ENCODE assay signal across 23 mouse cellular contexts in the genomic region with DNA sequence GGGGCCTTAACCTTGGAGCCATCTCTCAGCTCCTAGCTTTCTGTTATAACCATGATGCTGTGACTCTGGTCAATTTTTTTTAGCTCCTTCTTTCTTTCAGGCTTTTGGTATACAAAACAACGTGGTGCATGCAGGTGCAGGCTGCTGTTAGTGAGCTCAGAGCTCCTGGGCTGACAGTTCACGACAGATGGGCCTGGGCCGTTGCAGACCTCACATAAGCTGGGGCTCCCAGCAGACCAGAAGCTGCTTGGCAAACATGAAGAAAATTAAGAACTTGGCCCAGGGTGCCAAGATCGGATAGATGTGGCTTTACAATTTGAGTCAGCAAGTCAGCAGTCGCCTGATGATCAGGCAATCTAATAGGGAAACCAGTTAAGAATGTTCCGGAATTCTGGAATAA.
"Had no signal": no experiment of that assay in that cellular context is flagged by ENCODE, and none has a peak within 500 bp of the region (broad histone marks: within the 10 kb centered on the region; RNA-seq: fewer than 3 reads in every experiment).

No protein-coding gene starts in this region.

- H3K9me3 ChIP-seq: heart, embryonic 13.5 days; heart, embryonic 15.5 days; kidney, embryonic 15.5 days; limb, embryonic 13.5 days; limb, embryonic 15.5 days; liver, embryonic 12.5 days had no signal

- H3K4me1 ChIP-seq: heart, embryonic 13.5 days; heart, embryonic 15.5 days; kidney, embryonic 15.5 days; limb, embryonic 13.5 days; limb, embryonic 15.5 days; liver, embryonic 12.5 days had no signal

- DNase-seq: gastrocnemius, postnatal 14 days; gastrocnemius, postnatal 36 days; heart, adult 11 months; heart, adult 2 months; heart, postnatal 14 days; heart, postnatal 36 days; kidney, adult 11 months; kidney, adult 9 months; kidney, postnatal 14 days; layer of hippocampus, adult 9-11 months; layer of hippocampus, postnatal 36 days had no signal

- H3K27ac ChIP-seq: heart, adult 2 months; heart, embryonic 13.5 days; heart, embryonic 15.5 days; kidney, embryonic 15.5 days; kidney, postnatal 0 days; left cerebral cortex, adult 2 months; limb, embryonic 13.5 days; limb, embryonic 15.5 days; liver, embryonic 12.5 days; liver, embryonic 14.5 days had no signal

- H3K27me3 ChIP-seq: heart, embryonic 13.5 days; heart, embryonic 15.5 days; kidney, embryonic 15.5 days; limb, embryonic 13.5 days; limb, embryonic 15.5 days; liver, embryonic 12.5 days had no signal

- H3K4me3 ChIP-seq: heart, adult 2 months; heart, embryonic 13.5 days; heart, embryonic 15.5 days; kidney, embryonic 15.5 days; left cerebral cortex, adult 2 months; limb, embryonic 13.5 days; limb, embryonic 15.5 days; liver, embryonic 12.5 days had no signal

- H3K9ac ChIP-seq: forebrain, postnatal 0 days; heart, embryonic 13.5 days; heart, embryonic 15.5 days; kidney, embryonic 15.5 days; limb, embryonic 13.5 days; limb, embryonic 15.5 days; liver, embryonic 12.5 days; liver, embryonic 14.5 days had no signal

- ATAC-seq: intestine, embryonic 16.5 days; liver, embryonic 12.5 days had no signal

- H3K4me2 ChIP-seq: heart, embryonic 11.5 days; heart, embryonic 13.5 days; heart, embryonic 15.5 days; kidney, embryonic 15.5 days; limb, embryonic 13.5 days; limb, embryonic 15.5 days; liver, embryonic 12.5 days had no signal

- H3K36me3 ChIP-seq: heart, embryonic 13.5 days; heart, embryonic 15.5 days; kidney, embryonic 15.5 days; limb, embryonic 13.5 days; limb, embryonic 15.5 days; liver, embryonic 12.5 days had no signal
